Mouse (Mus musculus) kidney, adult 11 months (tissue): ENCODE data around the gene Tufm.

Experiments
- DNase-seq: peaks from one replicate; pipeline ENCODE4 v3.0.0; 2022

Tufm gene

DNA sequence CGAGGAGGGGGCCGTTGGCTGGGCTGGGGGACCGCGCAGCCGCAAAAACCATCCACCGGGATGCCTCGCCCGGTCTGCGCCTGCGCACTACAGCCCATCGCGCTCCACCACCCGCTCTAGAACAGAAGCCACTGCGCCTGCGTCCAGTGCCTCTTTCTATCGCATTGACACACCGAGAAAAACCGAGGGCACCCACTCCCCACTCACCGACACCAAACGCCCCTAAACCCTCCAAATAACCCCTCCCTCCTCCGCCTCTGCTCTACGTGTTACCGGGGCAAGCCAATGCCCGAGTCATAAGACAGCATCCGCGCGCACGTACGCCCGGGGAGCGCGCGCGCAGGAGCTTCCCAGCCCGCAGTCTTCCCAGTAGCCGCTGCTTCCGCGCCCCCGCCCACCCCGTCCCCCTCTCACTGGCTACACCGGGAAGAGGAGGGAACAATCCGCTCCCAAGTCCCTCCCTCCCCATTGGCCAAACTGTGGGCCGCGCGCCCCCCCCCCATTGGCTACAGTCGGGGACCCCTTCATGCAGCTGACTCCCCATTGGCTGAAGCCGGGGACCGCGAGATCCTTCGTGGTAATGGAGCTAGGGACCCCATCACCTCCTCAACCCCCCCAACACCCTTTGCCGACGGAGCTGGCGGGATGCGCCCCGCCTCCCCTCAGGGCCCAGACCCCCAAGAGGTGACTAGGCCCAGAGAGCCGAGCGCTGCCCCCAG is 15.0 kb downstream of the Tufm start:
- DNase-seq: peak; percentile 93

DNA sequence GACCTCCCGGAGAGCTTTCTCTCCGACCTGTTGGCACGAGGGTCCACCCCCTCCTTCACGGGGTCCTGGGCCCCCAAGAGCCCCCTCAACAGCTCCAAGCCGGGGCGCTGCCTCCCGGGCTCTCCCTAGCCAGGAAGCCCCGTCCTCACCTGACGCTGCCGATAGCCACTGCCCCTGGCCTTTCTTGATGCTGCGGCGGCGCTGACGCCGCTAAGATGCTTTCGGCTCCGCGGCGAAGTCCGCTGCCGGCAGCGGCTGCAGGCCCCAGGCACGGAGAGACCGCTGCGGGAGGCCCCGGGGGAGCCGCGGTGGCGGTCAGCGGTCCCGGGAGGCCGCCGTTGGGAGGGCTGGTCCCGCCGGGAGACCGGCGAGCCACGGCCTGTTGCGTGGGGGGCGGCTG is 15.6 kb downstream of the Tufm start:
- no peak for DNase-seq

DNA sequence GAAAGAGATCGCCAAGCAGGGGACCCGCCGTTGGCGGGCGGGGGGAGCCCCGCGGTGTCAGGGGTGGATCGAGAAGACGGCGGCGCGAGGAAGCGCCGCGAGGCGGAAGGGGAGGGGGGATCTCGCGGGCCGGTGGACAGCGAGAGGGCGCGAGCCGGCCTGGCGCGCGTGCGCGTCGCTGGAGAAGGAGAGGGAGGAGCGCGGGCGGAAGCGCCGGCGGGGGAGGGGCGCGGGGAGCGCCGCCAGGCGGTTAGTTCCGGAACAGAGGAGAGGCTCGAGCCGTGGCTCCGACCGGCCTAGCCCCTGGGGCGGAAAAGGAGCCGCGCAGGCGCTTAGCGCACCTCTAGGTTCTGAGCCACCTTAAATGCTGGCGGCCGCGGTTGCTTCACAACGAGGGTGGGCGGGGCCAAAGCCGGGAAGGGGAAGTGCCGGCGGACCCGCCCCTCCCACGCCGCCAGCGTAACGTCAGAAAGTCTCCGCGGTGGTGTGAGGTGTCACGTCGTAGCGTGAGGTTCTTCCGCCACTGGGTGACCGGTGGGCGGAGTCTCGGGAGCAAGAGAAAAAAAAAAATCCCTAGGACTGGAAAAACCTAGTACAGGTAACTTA is 16.2 kb downstream of the Tufm start, which contains the start of gene Atxn2l:
TSS of gene Atxn2l (minus strand) at position 165 of the 606 bp plus-strand sequence.
- DNase-seq: peak; percentile 98

DNA sequence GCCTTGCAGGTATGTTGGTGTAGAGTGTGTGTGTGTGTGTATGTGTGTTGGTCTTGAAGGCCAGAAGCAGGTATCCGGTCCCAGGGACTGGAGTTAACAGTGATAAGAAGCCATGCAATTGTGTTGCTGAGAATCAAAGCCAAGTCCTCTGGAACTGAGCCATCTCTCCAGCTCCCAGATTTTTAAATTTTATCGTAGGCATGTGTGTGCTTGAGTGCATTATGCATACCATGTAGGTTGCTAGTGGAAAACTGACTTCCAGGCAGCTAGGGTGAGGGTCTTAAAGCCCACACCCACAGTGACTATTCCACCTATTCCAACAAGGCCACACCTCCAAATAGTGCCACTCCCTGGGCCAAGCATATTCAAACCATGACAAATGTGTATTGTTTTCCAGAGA is 17.8 kb downstream of the Tufm start:
- DNase-seq: no peak

DNA sequence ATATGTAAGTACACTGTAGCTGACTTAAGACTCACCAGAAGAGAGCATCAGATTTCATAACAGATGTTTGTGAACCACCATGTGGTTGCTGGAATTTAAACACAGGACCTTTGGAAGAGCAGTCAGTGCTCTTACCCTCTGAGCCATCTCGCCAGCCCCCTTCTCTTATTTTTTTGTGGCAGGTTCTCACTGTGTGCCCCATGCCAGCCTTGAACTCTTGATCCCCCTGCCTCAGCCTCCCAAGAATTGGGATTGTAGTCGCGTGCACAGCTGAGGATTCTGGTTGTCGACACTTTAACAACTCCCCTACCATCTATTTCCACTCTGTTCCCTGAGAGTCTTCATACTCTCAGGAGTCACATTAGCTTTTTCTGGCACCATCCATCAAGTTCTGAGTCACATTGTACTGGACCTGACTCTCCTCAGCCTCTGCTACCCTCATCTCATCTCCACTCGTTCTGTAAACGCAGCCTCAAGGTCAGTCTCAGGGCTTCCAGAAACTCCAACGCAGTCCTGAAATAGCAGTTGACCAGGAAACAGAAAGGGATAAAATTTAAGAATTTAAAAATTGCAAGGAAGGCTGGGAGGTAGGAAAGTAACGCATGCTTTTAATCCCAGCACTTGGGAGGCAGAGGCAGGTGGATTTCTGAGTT is 20.1 kb downstream of the Tufm start:
- DNase-seq: no peak

DNA sequence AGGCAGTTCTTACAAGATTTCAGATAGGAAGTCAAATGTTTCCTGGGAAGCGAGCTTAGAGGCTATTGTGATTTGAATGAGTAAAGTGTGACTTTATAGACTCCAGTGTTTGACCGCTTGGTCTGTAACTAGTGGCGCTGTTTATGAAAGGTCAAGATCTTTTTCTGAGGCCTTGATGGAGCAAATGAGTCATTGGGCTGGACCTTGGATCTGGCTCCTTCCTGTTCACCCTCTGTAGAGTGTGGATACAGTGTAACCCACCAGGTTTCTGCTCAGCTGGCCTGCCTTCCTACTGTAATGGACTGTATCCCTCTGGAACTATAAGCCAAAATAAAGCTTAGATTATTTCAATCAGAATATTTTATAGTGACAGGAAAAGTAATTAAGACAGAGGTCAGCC is 24.1 kb downstream of the Tufm start:
- no peak for DNase-seq

DNA sequence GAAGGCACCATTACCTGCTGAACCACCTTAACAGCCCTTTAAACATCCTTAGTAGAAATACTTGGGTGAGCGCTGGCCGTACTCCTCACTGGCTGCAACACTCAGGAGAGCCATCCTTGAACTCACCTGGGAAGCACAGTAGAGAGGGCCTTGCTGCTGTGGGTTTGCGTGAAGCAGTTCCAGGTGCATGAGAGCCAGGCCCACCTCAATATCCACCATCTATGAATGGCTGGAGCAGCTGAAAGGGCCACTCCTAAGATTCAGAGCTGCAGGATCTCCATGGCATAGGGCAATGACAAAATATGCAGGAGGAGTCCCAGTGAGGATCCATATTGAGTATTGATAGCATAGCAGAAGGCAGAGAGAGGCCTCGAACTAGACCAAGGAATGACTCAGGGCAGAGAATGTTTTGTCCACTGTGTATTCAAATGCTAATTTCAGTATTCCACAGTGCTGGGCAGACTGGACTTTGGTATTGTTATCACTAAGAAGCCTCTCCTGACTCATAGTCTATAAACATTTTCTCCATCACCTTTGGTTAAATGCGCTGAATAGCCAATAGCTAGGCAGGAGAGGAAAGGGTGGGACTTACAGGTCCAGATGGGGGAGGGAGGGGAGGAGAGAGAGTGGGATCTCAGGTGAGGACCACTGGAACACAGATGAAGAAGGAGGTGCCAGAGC is 31.2 kb downstream of the Tufm start:
- no peak for DNase-seq

DNA sequence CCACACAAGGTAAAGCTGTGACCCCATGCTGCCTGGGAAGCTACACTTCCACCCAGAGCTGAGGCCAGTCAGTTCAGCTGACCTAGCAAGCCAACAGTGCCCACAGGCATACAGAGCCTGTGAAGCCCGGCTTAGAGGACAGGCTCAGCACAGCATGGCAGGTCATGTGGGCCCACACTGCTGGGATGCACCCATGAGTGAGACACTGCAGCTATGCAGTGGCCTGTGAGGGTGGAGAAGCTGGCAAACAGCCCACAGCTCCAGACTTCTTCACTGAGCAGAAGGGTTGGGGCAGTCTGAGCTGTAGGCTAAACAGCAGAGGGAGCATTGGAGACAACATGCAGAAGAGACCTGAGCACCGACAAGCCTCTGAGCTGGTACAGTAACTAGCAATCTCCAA is 32.4 kb downstream of the Tufm start:
- no peak for DNase-seq

DNA sequence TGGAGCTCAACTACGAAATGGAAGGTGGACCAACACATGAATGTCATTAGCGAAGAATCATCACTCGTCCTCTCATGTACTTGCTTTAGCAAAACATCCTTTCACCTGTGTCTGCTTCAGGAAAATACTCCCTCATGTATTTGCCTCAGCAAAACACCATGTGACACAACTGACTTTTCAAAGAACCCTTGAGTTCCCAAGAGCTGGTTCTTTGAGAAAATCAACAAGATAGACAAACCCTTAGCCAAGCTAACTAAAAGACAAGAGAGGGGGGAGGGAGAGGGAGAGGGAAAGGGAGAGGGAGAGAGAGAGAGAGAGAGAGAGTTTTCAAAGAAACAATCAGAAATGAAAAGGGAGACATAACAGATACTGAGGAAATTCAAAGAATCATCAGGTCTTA is 36.2 kb downstream of the Tufm start:
- no peak for DNase-seq

DNA sequence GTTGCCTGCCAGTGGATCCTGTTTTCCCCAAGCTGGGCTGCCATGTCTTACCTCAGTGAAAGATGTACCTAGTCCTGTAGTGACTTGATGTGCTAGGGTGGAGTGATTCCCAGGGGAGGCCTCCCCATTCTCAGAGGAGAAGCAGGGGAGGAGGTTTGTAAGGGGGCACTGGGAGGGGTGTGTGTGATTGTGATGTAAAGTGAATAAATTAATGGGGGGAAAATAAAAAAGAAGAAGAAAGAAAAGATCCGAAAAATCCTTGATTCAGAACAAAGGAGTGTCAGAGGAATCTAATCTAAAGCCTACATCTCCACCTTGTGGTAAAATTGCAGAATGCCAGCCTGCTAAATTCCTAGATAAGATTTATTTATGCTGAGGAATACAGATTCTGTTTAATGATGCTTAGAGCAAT is 41.0 kb downstream of the Tufm start:
- DNase-seq: no peak

DNA sequence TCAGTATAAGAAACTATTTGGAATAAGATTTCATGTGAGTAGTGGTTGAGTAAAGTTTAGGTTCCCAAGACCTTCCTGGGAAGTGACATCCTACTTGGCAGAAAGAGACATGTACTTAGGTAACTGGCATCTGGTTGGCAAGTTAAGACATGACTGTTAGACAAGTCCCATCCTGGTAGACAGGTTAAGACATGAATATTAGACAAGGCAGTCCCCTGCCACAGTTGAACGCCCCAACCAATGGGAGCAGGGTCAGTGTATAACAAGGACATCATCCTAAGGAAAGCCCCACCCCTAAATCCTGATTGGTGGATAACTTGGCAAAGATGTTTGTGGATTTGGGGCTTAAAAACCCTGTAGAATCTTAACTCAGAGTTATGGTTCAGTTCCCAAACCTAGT is 46.3 kb downstream of the Tufm start:
- DNase-seq: no peak

DNA sequence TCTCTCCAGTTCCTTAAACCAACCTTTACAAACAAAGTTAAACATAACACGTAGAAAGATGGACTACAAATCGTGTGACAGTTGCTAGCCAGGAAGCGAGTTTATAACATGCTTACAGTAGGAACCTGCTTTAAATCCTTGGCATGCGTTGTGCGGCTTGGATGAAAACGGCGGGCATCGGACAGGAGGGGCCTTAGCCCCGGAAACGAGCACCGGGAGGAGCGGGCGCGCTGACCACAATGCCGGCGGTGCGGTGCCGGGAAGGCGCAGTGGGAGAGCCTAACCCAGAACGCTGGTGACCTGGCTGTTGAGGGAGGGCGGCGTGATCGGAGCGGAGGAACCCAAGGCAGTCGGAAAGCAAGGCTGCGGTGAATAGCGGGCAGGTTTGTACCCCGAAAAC is 48.6 kb downstream of the Tufm start:
- DNase-seq: no peak

DNA sequence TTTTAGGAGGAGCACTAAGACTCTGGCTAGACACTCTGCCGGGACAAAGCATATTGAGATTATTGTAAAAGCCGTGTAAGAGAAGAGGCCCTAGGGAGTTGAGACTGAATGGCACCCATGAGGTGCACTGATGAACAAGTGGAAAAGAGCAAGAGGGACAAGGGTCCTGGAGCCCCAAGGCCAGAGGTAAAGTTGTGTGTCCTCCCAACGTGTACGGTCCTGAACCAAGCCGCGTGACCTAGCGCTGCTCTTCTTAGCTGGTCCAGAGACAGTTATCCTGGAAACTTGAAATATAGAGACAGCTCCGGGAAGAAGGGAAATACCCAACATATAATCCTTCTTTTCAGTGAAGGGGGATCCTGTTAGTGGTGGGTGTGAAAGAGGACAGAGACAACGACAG is 49.3 kb downstream of the Tufm start:
- DNase-seq: no peak

DNA sequence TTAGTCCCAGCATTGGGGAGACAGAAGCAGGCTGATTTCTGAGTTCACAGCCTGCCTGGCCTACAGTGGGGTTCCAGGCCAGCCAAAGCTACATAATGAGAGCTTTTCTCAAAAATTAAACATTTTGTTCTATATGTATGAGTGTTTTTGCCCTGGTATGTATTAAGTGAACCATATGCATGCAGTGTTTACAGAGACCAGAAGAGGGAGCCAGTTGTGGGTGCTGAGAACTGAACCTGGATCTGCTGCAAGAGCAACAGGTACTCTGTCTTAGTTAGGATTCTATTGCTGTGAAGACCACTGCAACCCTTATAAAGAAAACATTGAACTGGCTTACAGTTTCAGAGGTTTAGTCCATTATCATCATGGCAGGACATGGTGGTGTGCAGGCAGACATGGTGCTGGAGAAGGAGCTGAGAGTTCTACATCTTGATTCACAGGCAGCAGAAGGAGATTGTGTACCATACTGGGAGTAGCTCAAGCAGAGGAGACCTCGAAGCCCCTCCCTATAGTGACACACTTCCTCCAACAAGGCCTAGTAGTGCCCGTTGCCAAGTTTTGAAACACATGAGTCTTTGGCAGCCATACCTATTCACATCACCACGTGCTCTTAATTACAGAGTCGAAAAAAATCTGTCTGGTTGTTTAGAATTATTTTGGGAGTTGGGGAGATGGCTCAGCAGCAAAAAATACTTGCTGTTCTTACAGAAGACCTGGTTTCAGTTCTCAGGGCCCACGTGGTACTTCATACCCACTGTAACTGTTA is 50.8 kb downstream of the Tufm start:
- DNase-seq: no peak
